Mouse (Mus musculus): ENCODE data around the gene Zfp648.

DNA sequence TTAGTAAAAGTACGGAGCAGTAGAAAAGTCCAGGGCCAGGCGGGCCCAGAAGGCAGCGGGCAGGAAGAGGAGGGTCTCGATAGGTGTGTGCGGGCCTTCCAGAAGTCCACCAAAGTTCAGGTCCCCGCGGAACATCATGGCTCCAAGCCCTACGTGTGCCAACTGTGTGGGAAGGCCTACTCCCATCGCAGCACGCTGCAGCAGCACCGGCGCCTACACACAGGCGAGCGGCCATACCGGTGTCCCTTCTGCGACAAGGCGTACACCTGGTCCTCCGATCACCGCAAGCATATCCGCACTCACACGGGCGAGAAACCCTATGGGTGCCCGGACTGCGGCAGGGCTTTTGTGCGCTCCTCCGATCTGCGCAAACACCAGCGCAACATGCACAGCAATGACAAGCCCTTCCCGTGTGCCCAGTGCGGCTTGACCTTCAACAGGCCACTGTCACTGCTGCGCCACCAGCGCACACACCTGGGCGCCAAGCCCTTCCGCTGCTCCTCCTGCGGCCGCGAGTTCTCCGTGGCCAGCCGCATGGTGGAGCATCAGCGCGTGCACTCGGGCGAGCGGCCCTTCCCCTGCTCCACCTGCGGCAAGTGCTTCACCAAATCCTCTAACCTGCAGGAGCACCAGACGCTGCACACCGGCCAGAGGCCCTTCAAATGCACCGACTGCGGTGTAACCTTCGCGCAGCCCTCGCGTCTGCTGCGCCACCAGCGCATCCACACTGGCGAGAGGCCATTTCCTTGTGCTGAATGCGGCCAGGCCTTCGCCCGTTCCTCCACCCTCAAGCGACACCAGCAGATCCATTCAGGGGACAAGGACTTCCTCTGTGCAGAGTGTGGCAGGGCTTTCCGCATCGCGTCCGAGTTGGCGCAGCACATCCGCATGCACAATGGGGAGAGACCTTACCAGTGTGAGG is 3.9 kb downstream of the Zfp648 start:
- TF ChIP-seq CTCF (IDR thresholded peaks at IDR 0.05; ENCODE audit: low read depth, low read length), result no peak
- no peak for TF ChIP-seq POLR2A (IDR thresholded peaks at IDR 0.05; ENCODE audit: insufficient read depth, low read length)

Data from ES-Bruce4 (cell line).